Mouse (Mus musculus) myocyte (in vitro differentiated cells): ENCODE results near the gene Rgs6. TPM values are rescaled to one million over a fixed set of nuclear protein-coding genes. Genes with fewer than 3 reads are reported as not detected.

ENCODE experiments used
- H3K27me3 ChIP-seq: one replicate; pipeline ENCODE4 v1.6.1; 2011; ENCODE audit not compliant: control insufficient read depth, insufficient read depth, insufficient read length
- H3K36me3 ChIP-seq: one replicate; pipeline ENCODE4 v1.6.1; 2011; ENCODE audit not compliant: control insufficient read depth, insufficient read depth
- H3K4me2 ChIP-seq: one replicate; pipeline ENCODE4 v1.6.1; 2011; ENCODE audit warnings: low read depth, control low read depth
- H3K4me3 ChIP-seq: one replicate; pipeline ENCODE4 v1.5.1; 2011; ENCODE audit warnings: mild to moderate bottlenecking, control low read depth, moderate library complexity
- H3K79me2 ChIP-seq: one replicate; pipeline ENCODE4 v1.6.1; 2011; ENCODE audit not compliant: control insufficient read depth, insufficient read depth
- H3ac ChIP-seq: one replicate; pipeline ENCODE4 v1.6.1; 2011; ENCODE audit not compliant: control insufficient read depth, insufficient read length
- CEBPB ChIP-seq: IDR thresholded peaks from 2 replicates; pipeline ENCODE4 v1.6.1; 2011; ENCODE audit warnings: mild to moderate bottlenecking, moderate library complexity; ENCODE audit not compliant: poor library complexity, insufficient read depth, severe bottlenecking
- E2F4 ChIP-seq: IDR thresholded peaks from one replicate; pipeline ENCODE4 v1.6.1; 2011; ENCODE audit warnings: mild to moderate bottlenecking, control low read depth, moderate library complexity; ENCODE audit not compliant: insufficient read depth
- MAX ChIP-seq: IDR thresholded peaks from one replicate; pipeline ENCODE4 v1.6.1; 2011; ENCODE audit warnings: low read depth, mild to moderate bottlenecking, control low read depth
- MYOD1 ChIP-seq, 3 experiments: IDR thresholded peaks; one replicate each; pipeline ENCODE4 v1.6.1; 2011; ENCODE audit warnings: control low read depth in 2 of 3, low read depth in 2 of 3, mild to moderate bottlenecking in 2 of 3, moderate library complexity in 1 of 3; ENCODE audit not compliant: insufficient read length in 2 of 3, control insufficient read depth in 1 of 3
- MYOG ChIP-seq, 3 experiments: IDR thresholded peaks; one replicate each; pipeline ENCODE4 v1.6.1; 2011; ENCODE audit warnings: control low read depth in 2 of 3, low read depth in 2 of 3, mild to moderate bottlenecking in 2 of 3; ENCODE audit not compliant: insufficient read length in 2 of 3, control insufficient read depth in 1 of 3, insufficient read depth in 1 of 3
- POLR2A ChIP-seq: IDR thresholded peaks from one replicate; pipeline ENCODE4 v1.6.1; 2011; ENCODE audit warnings: low read depth, mild to moderate bottlenecking, control low read depth, moderate library complexity; ENCODE audit not compliant: insufficient read length
- POLR2AphosphoS2 ChIP-seq: IDR thresholded peaks from one replicate; pipeline ENCODE4 v1.6.1; 2011; ENCODE audit warnings: low read depth, control low read depth; ENCODE audit not compliant: insufficient read length
- REST ChIP-seq: IDR thresholded peaks from one replicate; pipeline ENCODE4 v1.6.1; 2011; ENCODE audit warnings: mild to moderate bottlenecking, control low read depth, moderate library complexity; ENCODE audit not compliant: insufficient read depth, insufficient read length
- SRF ChIP-seq: IDR thresholded peaks from one replicate; pipeline ENCODE4 v1.6.1; 2011; ENCODE audit warnings: low read depth; ENCODE audit not compliant: control insufficient read depth, insufficient read length
- TCF12 ChIP-seq: IDR thresholded peaks from one replicate; pipeline ENCODE4 v1.6.1; 2011; ENCODE audit warnings: mild to moderate bottlenecking, control low read depth; ENCODE audit not compliant: poor library complexity, insufficient read depth, severe bottlenecking
- TCF3 ChIP-seq: IDR thresholded peaks from one replicate; pipeline ENCODE4 v1.6.1; 2011; ENCODE audit warnings: low read depth, control low read depth; ENCODE audit not compliant: insufficient read length
- USF1 ChIP-seq: IDR thresholded peaks from one replicate; pipeline ENCODE4 v1.6.1; 2011; ENCODE audit warnings: low read depth, mild to moderate bottlenecking, control low read depth, moderate library complexity
- polyA plus RNA-seq: library from polyadenylated mRNA; unstranded; fragments of >200 nt; fragmentation: generic; extraction: Trizol; gene quantifications from one replicate; pipeline ENCODE4 v1.2.1, GENCODE M21; 2012; ENCODE audit warnings: missing spikeins

Gene Rgs6
- polyA plus RNA-seq, 1 experiment: not detected

DNA sequence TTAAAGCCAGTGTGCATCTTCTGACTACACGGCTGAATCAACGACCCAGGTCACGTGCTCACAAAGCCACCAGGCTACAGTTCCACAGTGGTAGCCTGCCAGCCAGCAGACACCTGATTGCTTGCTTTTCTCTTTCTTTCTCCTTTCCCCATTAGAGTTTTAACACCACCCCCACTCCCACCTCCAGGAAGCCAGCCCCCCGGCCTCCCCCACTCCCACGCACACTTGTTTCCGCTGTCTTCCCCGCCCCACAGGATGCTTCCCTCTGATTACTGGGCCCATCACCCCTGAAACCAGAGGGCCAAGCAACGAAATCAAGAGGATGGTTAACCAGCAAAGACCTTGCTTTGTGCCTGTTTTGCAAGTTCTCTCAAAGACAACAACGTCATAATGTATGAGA, 373.0 kb downstream of the Rgs6 start:
- Histone ChIP-seq H3ac (no peak overlapping the region), H3K36me3 (no peaks in the 10 kb centered on the region), H3K79me2 (no peaks in the 10 kb centered on the region), H3K4me2 (no peak overlapping the region), H3K27me3 (no peaks in the 10 kb centered on the region), H3K4me3 (no peak overlapping the region)
- TF ChIP-seq MYOD1 (IDR thresholded peaks at IDR 0.05; ENCODE audit: control insufficient read depth in 1 of 3, insufficient read length in 2 of 3, low read depth in 2 of 3) (no peak), E2F4 (no peak), POLR2AphosphoS2 (no peak), TCF3 (no peak), POLR2A (no peak), REST (no peak), USF1 (no peak), TCF12 (no peak), CEBPB (no peak), MAX (no peak), MYOG (IDR thresholded peaks at IDR 0.05; ENCODE audit: control insufficient read depth in 1 of 3, insufficient read depth in 1 of 3, insufficient read length in 2 of 3, low read depth in 2 of 3) (no peak), SRF (no peak)

DNA sequence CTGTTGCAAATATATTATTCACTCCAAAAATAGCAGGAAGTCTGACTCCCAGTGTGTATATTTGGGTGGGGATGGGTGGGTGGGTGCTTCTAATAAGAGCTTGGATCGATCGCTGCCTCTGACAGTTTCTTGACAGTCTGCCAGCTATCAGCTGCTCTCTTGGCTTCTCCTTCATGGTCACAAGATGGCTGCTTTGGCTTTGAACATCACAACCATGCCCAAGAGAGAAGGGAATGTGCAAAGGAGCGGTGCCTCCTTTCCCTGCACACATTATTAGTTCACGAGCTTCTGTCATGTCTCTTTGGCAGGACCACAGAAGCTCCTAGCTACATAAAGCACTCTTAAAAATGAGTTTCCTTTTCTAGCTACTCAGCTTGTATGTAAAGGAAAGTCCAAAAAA, 373.8 kb downstream of the Rgs6 start:
- TF ChIP-seq CEBPB (no peak), TCF12 (no peak), REST (no peak)
- no peak overlapping the region for H3K4me2 ChIP-seq
- no peak overlapping the region for H3K4me3 ChIP-seq
- H3ac ChIP-seq: no peak overlapping the region
- H3K27me3 ChIP-seq: no peaks in the 10 kb centered on the region
- no peaks in the 10 kb centered on the region for H3K36me3 ChIP-seq
- H3K79me2 ChIP-seq: no peaks in the 10 kb centered on the region

DNA sequence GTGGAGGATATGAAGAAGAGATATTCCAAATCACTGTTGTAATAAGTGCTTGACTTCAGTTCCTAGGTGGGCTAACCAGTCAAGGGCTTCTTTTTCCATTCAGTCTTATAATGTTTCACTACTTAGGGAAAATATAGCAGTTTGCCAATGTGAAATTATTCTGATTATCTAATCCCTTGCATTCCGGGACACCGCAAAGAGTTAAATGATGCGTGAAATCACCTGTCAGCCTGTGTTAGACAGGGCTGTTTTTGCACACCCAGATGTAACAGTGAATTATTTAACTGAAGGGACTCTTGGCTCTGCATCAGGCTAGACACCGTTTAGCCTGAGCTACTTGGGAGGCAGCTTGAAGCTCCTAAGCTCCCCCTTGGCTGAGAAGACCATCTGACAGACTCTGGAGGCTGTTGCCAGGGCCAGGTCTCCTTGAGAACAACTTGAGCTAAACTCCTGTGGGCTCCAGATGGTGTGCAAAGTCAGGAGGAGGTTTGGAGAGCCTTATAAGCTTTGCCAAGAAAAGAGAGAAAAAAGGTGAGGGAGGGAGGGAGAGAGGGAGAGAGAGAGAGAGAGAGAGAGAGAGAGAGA, 382.5 kb downstream of the Rgs6 start:
- H3ac ChIP-seq: no peak overlapping the region
- H3K27me3 ChIP-seq: no peaks in the 10 kb centered on the region
- no peaks in the 10 kb centered on the region for H3K79me2 ChIP-seq
- TF ChIP-seq CEBPB (no peak), TCF3 (no peak), E2F4 (no peak), POLR2A (no peak), SRF (no peak), MYOD1 (IDR thresholded peaks at IDR 0.05; ENCODE audit: control insufficient read depth in 1 of 3, insufficient read length in 2 of 3, low read depth in 2 of 3) (no peak), MYOG (IDR thresholded peaks at IDR 0.05; ENCODE audit: control insufficient read depth in 1 of 3, insufficient read depth in 1 of 3, insufficient read length in 2 of 3, low read depth in 2 of 3) (no peak), MAX (no peak), REST (no peak), POLR2AphosphoS2 (no peak), USF1 (no peak), TCF12 (no peak)
- H3K4me2 ChIP-seq: no peak overlapping the region
- no peak overlapping the region for H3K4me3 ChIP-seq
- no peaks in the 10 kb centered on the region for H3K36me3 ChIP-seq

DNA sequence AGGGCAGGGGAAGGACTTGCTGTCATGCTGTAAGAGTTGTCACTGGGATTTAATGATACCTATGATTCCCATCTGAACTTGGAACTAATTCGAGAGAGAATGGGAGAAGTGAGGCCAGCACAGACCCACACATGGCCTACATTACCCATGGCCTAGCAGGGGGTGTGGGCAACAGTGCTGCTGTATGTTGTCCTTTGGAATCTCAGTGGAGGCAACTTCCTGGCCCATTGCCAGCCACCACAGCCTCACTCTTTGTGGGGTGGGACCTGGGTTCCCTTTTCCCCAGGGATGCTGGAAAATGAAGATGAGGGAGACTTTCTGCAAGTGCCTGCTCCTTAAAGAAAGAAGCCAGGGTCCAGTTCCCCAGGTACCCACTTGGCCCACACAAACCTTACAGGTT, 383.1 kb downstream of the Rgs6 start:
- no peaks in the 10 kb centered on the region for H3K27me3 ChIP-seq
- H3K4me3 ChIP-seq: no peak overlapping the region
- no peak overlapping the region for H3K4me2 ChIP-seq
- TF ChIP-seq MAX (no peak), REST (no peak), POLR2AphosphoS2 (no peak), MYOD1 (IDR thresholded peaks at IDR 0.05; ENCODE audit: control insufficient read depth in 1 of 3, insufficient read length in 2 of 3, low read depth in 2 of 3) (no peak), TCF3 (no peak), USF1 (no peak), SRF (no peak), TCF12 (no peak)
- H3ac ChIP-seq: no peak overlapping the region
- no peaks in the 10 kb centered on the region for H3K36me3 ChIP-seq
- H3K79me2 ChIP-seq: no peaks in the 10 kb centered on the region

DNA sequence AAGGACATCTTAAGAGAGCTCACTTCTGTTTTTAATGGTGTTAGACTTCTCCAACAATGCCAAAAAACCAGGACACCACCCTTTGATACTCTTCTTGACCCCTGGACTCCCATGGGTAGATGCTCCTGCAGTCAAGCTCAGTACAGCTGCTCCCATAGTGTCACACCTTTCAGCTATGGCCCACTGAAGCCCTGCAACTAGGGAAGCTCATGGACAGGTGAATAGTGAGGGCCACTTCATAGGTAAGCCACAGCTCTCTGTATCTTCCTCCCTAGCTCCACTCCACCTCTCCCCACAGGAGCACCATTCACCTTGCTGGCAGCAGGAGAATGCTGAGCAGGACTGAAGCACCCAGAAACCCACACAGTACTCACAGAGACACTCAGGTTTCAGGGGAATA, 384.6 kb downstream of the Rgs6 start:
- no peak overlapping the region for H3K4me2 ChIP-seq
- no peaks in the 10 kb centered on the region for H3K79me2 ChIP-seq
- H3ac ChIP-seq: no peak overlapping the region
- H3K27me3 ChIP-seq: no peaks in the 10 kb centered on the region
- H3K36me3 ChIP-seq: no peaks in the 10 kb centered on the region
- H3K4me3 ChIP-seq: no peak overlapping the region
- no peak for TF ChIP-seq SRF
- no peak for TF ChIP-seq TCF12
- TF ChIP-seq POLR2AphosphoS2: no peak
- no peak for TF ChIP-seq USF1
- TF ChIP-seq CEBPB: no peak
- no peak for TF ChIP-seq REST
- TF ChIP-seq MAX: no peak
- no peak for TF ChIP-seq POLR2A
- TF ChIP-seq TCF3: no peak
- TF ChIP-seq MYOD1 (IDR thresholded peaks at IDR 0.05; ENCODE audit: control insufficient read depth in 1 of 3, insufficient read length in 2 of 3, low read depth in 2 of 3): no peak
- no peak for TF ChIP-seq E2F4
- TF ChIP-seq MYOG (IDR thresholded peaks at IDR 0.05; ENCODE audit: control insufficient read depth in 1 of 3, insufficient read depth in 1 of 3, insufficient read length in 2 of 3, low read depth in 2 of 3): no peak
